Mouse (Mus musculus): ENCODE data around the gene Fam198a.
"Not testable (repeated sequence)": the region's sequence is repeated elsewhere in the genome, so short reads cannot be mapped to it uniquely, and the experiment has no call there.

The Fam198a gene

DNA sequence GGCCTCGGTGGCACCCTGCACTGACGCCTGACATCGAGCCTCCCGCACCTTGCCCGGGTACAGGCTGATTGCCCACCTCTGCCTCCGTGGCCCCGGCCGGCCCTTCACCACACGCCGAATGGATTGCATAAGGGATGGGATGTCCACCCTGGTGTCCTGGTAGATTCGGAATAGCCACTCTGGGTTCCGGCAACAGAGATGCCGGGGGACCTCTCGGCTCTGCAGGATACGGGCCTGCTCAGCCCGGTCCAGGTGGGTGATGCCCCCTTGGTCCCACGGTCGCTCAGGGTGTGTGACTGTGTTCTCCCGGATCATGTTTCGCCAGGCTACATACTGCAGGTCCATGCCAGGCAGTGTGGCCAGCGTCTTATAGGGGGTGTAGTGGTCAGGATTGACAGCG is 31.4 kb downstream of the Fam198a start:
- DNase-seq (ENCODE audit: low read depth, low spot score): no peak

DNA sequence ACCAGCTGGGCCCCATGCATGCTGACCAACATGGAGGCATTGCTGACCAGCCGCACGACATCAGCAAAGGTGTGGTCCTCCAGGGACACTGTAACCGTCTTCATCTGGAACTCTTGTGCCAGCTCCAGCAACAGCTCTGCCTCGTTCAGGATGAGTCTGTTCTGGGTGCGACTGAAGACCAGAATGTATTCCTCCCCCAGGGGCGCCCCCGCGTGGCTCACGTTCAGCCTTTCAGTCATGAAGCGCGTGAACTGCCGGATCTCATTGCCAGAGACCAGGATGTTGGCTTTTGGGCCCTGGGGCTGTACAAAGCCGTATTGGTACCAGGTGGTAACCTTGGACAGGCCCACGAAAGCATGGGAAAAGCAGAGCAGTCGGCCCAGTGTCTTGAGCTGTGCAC is 31.9 kb downstream of the Fam198a start:
- no peak for DNase-seq (ENCODE audit: low read depth, low spot score)

DNA sequence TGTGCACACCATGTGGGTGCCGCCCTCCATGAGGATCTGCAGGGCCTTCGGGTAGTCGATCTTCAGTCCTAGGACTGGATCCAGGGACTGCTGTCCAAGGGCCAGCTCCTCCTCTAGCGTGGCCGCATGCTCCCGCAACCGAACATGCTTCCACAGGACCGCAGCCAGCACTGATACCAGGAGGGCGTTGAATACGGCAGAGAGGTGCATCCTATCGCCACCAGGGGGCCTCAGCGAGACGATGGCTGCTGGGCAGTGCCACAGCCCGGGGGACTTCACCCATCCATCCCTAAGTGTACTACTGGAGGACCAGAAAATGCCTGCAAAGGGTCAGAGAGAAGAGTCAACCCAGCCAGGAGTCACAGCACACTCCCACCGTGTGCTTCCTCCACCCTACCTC is 32.7 kb downstream of the Fam198a start:
- no peak for DNase-seq (ENCODE audit: low read depth, low spot score)

DNA sequence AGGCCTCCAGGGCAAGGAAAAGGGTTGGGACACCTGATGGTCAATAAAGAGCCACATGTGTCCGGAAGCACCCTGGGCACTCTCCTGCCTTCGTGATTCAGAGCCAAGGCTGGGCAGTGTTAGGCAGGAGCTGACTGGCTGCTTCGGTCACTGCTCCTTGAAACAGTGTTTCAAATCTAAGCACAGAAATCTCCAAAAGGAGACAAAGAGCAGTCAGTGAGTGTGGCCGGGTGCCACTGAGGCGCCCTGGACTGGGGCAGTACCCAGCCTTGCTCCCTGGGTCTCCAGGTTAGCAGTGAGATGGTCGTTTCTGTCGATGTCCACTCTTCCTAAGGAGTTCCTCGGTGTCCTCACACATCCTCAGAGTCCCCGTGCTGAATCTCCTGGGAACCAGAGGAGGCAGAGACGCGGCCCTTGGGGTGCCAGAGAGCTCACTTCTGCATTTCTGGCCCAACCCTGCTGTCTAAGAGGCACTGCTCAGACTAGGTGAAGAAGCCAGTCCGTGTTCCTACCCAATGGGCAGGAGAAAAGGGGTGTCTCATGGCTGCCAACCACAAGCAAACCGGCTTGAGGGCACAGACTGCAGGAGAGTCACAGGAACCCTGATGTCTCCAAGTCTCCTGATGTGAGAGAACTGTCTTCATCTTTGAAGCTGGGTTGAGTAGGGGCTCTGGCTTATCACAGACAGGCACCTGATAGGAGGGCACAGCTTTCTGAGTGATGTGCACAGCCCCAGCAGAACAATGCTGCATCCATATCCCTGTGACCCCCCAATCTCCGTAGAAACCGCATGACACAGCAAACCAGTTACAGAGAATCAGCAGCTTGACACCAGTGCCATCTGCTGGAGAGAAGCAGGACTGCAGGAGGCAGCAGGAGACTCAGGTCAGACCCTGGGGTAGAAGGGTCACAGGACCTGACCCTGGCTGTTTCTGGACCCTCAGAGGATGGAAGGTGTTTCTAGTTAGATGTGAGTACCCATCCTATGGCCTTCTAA is 34.0 kb downstream of the Fam198a start:
- DNase-seq (ENCODE audit: low read depth, low spot score): peak; percentile 43

DNA sequence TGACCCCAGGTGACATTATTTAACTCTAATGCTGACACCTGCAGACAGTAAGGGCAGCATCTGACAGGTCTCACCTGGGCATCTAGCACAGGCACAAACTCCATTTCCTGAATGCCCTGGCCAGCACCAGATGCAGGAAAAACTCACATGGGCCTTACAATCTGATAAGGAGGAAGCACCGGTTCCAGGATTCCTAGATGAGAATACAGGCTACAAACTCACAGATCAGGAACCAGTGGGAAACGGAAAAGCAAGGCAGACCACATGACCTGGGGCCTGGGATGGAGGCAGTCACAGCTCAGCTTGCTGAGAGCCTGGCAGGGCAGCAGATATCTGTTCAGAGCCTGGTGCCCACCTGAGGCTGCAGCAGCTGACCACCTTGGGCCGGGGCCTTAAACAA is 38.1 kb downstream of the Fam198a start:
- no peak for DNase-seq (ENCODE audit: low read depth, low spot score)

DNA sequence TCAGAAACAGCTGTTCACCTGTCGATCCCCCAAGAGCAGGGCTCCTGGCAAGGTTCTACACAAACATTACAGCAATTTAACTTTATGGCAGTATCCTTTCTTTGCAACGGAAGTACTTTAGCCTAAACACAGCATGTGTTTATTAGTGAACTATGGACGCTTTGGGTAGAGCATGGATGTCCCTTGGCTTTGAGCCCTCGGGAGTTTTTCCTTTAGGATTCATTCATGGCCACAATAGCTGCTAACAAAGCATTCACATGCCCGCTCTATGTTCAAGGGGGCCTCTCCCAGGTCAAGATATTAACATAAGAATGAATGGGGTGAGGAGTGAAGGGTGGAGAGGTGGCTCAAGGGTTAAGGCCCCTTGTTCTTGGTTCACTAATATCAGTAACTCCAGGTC is 38.7 kb downstream of the Fam198a start:
- no peak for DNase-seq (ENCODE audit: low read depth, low spot score)

DNA sequence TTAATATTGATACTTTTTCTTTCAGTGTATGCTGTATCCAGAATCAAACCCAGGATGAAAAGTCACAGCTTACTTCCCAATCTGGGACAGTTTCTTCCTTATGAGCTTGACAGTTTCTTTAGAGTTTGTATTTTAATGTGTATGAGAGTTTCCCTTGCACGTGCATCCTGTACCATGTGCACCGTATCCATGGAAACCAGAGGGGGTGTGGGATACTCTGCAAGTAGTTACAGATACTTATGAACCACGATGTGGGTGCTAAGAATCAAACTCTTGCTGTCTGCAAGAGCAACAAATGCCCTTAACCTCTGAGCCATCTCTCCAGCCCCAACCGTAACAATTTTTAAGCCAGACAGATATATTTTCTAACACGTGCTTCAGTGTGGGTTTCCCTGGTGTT is 40.3 kb downstream of the Fam198a start:
- no peak for DNase-seq (ENCODE audit: low read depth, low spot score)

DNA sequence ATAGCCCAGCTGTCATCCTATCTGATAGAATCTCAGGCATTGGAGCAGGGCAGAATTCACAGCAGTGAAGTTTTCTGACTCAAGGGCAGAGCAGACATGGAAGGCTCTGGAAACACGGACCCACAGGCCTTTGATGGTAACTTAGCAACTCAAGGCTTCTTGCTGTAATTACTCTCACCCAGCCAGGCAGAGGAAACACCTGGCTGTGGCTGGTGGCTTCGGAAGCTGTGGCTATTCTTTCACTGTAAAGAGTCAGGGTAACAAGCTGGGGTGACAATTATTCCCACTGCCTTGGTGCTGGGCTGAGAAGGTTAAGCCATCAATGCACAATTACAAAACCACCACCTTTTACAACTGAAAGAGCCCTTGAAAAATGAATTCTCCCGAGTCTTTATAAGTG is 42.3 kb downstream of the Fam198a start:
- DNase-seq (ENCODE audit: low read depth, low spot score): no peak

DNA sequence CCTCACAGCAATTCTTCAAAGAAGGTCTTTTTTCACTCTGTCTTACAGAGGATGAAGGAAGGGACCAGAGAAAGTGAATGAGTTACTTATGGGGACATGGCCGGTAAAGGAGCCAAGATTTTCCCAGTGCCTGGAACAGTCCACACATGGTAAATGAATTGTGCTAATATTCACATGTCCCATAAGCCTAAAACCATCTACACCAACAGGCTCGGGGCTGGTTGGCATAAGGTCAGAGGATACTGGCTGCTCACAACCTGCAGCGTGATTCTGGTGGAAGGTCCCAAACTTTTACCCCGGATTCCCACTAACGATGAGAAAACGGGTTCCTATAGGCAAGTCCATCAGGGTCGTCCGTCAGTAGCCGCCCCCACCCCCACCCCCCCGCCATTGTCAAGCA is 44.3 kb downstream of the Fam198a start:
- no peak for DNase-seq (ENCODE audit: low read depth, low spot score)

DNA sequence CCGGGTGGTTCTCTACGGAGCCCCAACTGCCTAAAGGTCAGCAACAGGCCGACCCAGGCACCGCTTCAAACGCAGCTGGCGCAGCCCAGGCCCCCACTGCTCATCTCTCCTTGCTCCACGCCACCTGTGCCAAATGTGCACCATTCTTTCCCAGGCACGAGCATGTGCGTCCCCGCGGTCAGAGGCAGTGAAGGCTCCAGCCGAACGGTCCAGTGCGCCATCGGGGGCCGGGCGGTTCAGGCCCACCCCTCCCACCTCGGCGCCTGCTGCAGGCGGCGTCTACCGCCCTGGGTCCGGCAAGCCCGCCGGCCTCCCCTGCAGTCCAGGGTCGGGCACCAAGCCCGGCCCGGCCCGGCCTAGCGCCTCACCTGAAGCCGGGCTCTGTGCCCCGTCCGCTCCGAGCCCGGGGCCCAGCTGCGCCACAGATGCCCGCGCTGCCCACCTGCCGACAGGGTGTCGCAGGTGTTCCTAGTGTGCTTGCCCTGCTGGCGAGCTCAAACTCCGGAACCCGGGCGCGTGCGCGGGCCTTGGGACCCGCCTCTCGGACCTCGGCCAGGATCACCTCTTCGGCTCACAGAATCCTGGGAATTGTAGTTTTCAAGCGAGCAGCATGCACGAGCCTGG is 44.8 kb downstream of the Fam198a start:
- DNase-seq (ENCODE audit: low read depth, low spot score): peak; percentile 70

DNA sequence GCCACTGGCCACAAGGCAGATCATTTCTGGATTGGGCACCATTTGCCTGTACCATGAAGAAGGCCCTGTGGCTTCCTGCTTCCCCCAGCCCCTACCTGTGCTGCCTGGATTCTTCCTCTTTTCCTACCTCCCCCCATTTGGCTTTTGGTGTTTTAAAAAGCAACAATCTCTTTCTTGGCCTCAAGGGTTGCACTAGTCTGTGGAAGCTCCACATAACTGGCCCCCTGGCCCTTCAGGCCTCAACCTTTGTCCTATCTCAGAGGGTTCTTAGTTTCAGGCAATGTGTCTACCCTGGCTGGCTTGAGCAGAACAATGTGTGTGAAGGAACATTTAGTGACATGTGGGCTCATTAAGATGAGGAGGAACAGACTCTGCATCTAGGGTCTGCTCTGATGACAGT is 46.2 kb downstream of the Fam198a start, which contains the start of gene Pomgnt2:
Pomgnt2 (minus strand) TSS at position 101 of the 400 bp plus-strand sequence.
- no peak for DNase-seq (ENCODE audit: low read depth, low spot score)

DNA sequence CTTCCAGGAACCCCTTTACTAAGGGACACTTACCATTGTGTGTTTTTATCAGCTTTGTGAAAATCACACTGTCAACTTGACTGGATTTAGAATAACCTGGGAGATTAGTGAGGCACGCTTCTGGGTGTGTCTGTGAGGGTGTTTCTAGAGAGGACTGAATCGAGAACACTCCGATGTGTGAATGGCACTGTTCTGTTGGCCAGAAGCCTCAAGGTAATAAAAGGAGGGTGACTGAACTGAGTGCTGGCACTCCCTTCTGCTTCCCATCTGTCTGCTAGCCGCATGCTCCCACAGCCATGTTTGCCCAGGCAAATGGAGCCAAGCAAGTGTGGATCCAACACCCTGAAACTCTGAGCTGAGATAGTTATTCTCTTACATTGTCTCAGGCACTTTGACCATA is 47.2 kb downstream of the Fam198a start:
- no peak for DNase-seq (ENCODE audit: low read depth, low spot score)

DNA sequence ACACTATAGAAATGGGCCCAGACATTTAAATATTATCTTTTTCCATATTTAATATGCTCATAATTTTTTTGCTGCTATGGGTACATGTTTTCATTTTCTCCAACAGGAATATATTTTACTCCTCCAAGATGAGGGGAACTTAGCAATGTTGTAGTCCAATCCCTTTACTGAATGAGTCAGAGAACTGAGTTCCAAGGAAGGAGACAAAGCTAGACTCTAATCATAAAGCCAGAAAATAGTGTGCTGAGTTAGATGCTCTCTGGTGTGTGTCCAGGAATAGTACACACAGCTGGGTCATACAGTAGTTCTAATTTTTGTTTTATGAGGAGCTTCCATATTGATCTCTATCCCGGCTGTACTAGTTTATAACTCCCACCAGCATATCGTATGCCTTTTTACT is 55.4 kb downstream of the Fam198a start:
- no peak for DNase-seq (ENCODE audit: low read depth, low spot score)

DNA sequence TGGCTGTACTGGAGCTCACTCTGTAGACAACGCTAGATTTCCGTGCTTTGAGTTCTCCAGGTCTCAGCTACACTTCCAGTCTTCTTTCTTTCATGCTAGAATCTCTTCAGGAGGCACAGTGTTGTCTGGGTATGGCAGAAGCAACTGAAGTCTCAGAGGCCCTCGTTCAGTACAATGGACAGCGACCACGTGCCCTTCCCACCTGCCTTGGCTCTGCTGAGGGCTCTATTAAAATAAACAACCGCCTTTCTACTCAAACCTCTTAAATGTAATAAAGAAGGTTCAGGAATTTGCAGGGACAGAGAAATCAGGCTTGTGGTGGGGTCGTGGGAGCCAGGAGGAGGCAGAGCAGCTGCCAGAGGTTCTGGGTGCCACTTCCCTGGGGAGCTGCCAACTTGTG is 55.8 kb downstream of the Fam198a start:
- DNase-seq (ENCODE audit: low read depth, low spot score): no peak

DNA sequence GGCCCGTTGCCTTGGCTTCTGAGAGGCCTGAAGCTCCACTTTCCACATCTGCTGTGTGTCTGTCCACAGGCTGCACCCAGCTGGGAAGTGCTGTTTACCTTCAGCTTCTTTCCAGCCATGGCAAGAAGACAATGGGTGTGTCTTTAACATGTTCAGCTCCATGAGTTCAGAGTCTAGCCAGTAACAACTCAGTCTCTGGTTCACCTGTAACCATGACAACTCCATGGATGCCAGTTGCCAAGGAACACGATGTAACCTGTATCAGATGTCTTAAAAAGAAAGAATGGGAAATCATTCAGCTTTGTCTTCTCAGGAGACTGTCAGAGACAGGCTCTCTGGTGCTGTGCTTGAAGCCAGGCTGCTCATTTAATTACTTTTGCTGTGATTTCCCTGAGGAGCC is 58.1 kb downstream of the Fam198a start:
- no peak for DNase-seq (ENCODE audit: low read depth, low spot score)

DNA sequence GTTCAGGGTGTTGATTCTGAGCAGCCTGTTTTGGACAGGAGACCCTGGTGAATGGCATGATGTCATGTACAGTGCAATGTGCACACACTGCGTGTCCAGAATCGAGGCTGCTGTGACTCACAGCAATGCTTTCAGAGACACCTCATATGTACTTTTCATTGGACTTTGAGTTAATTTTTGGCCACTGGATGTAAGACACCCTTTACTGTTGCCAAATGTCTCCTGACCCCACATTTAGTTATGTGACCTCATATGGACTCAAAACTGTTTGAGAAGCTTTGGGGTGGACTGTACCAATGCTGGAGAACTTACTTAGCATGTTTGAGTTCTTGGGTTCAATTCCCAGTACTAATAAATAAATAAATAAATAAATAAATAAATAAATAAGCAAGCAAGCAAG is 60.0 kb downstream of the Fam198a start:
- no peak for DNase-seq (ENCODE audit: low read depth, low spot score)

DNA sequence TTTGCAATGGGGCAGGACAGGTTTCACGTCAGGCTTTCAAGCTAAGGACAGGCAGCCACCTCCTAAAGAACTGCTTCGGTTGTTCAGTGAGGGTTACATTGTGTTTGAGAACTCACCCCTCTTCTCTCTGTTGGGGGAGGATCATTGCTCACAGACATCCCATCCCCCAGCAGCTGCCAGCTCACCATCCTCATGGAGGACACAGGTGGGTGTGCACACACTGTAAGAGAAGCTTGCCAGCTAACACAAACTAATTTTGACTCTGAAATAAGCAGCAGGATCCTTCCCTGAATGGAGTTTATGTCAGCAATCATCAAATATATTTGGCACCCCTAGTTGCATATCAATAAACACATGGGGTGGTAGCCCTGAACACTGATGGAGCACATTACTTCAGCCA is 62.0 kb downstream of the Fam198a start:
- no peak for DNase-seq (ENCODE audit: low read depth, low spot score)

DNA sequence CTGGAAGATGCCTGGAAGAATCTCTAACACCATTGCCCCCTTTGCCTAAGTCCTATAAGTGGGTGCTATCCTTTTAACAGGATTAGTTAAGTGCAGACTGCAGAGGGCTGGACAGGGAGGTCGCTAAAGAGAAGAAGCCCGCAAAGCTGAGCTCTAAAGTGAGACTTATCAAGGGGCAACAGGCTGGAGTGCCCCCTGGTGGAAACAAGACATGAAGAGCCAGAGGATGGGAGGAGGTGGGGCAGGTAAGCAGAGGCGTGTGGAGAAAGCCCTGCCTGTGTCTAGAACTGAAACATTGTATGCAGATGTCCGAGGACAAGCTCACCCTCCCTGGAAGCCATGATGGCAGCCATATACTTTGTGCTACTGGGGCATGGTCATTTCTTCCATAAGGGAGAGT is 62.8 kb downstream of the Fam198a start:
- DNase-seq (ENCODE audit: low read depth, low spot score): no peak

DNA sequence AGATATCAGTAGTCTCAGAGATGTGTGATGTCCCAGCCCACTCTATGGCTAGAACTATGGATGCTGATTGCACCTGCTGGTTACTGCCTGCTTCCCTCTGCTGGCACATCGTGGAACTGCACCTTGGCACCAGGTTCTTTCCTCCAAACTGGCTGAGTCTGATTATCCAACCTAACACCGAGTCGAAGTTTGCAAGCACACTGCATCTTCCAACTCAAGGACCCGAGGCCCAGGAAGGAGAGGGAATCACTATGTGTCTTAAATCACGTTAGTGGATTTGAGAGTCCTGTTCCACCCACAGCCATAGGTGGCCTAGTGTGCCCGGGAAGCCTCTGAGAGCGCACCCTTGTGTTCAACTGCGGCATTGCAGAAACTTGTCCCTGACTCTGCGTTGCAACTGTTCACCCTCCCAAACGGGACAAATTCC is 63.5 kb downstream of the Fam198a start:
- DNase-seq (ENCODE audit: low read depth, low spot score): peak; percentile 54

DNA sequence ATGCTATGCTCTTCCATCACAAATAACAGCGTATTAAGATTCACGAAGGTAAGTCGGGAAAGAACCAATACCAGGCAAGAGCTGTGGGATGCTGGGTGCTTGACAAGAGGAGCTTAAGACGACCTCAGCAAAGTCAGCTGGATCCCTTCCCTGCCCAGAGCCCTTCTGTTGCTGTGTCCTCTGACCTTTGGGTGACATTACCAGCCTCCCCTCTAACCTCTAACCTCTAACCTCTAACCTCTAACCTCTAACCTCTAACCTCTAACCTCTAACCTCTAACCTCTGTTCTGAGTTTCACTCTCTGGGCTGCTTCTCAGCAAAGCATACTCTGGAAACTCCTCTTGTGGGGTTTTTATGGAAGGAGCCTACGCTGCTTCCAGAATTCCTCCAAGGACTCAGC is 67.3 kb downstream of the Fam198a start:
- DNase-seq (ENCODE audit: low read depth, low spot score): no peak

DNA sequence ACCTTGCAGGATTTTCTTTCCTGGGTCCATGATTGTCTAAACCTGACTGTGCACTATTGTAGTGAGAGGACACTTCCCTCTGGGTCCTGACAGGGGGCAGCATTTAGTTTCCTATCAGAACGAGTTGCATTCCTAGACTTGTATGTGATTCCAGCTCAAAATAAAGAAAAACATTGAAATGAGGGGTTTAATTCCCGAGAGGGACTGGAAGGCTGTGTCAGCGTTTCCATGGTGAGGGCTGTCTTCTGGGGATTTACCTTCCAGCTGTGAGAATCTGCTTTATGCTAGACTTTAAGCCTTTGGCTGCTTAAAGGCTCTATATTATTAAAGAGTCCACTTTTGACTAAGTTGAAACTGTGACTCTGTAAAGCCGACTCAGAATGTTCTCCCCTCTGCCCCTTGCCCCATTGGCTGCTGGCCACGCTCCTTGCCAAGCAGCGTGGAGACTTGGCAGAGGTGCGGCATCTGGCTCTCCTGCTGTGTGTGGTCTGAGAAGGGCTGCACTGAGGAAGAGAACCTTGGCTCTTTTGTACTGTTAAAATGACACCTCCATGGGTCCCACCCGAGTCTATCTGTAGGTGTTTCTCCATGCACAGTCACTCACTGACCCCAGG is 68.1 kb downstream of the Fam198a start:
- peak; percentile 61 for DNase-seq (ENCODE audit: low read depth, low spot score)

DNA sequence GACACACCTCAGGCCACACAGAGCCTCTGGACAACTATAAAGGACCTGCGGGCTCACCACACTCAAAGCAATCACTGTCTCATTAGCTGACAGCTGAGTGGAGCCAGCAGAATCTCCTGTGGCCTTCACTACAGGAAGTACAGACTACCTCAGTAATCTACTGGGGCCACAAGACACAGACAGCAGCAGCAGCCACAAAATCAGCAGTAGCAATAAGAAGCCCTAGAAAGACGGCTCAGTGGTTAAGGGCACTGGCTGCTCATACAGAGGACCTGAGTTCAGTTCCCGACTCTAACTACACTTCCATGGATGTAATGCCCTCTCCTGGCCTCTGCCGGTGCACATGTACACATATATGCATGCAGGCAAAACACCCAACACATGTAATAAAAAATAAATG is 69.5 kb downstream of the Fam198a start:
- no peak for DNase-seq (ENCODE audit: low read depth, low spot score)

DNA sequence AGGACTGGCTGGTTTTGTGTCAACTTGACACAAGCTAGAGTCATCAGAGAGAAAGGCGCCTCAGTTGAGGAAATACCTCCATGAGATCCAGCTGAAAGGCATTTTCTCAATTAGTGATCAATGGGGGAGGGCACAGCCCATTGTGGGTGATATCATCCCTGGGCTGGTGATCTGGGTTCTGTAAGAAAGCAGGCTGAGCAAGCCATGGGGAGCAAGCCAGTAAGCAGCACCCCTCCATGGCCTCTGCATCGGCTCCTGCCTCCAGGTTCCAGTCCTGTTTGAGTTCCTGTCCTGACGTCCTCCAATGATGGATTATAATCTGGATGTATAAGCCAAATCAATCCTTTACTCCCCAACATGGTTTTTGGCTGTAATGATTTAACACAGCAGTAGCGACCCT is 70.4 kb downstream of the Fam198a start:
- not testable (repeated sequence) for DNase-seq (ENCODE audit: low read depth, low spot score)
